Mouse (Mus musculus) G1E (cell line): ENCODE measurements around the gene Dmgdh. TPM values are rescaled to one million over a fixed set of nuclear protein-coding genes. Genes with fewer than 3 reads are reported as not detected.

Experiments used
- ATAC-seq: 2 replicates; pipeline ENCODE4 v1.8.0; 2016; ENCODE audit warnings: mild to moderate bottlenecking; ENCODE audit not compliant: insufficient number of reproducible peaks, poor library complexity, low FRiP score, severe bottlenecking; ENCODE audit errors: extremely low read depth
- DNase-seq: peaks from one replicate; pipeline ENCODE4 v3.0.0; 2012; ENCODE audit warnings: low spot score
- H3K27me3 ChIP-seq: 2 replicates; pipeline ENCODE4 v1.6.1; 2012; ENCODE audit warnings: mild to moderate bottlenecking, low read length, inconsistent platforms; ENCODE audit not compliant: insufficient read depth
- H3K36me3 ChIP-seq: replicated peaks from 2 replicates; pipeline ENCODE3; 2012; ENCODE audit warnings: mild to moderate bottlenecking, inconsistent platforms
- H3K4me1 ChIP-seq: 2 replicates; pipeline ENCODE4 v1.6.1; 2012; ENCODE audit warnings: low read depth, low read length, inconsistent platforms, mixed read lengths; ENCODE audit not compliant: insufficient read depth
- H3K4me3 ChIP-seq: 2 replicates; pipeline ENCODE4 v1.5.1; 2012; ENCODE audit warnings: low read depth, mild to moderate bottlenecking, inconsistent platforms, low read length, moderate library complexity, mixed read lengths
- H3K9me3 ChIP-seq: replicated peaks from 2 replicates; pipeline ENCODE4 v1.6.1; 2012; ENCODE audit warnings: inconsistent platforms
- CTCF ChIP-seq: IDR thresholded peaks from 2 replicates; pipeline ENCODE4 v1.5.1; 2012; ENCODE audit warnings: low read depth, low read length, inconsistent platforms, mixed read lengths
- GATA1 ChIP-seq: IDR thresholded peaks from 2 replicates; pipeline ENCODE4 v1.6.1; 2012; ENCODE audit warnings: borderline replicate concordance, low read length, inconsistent platforms, mixed read lengths
- GATA2 ChIP-seq: IDR thresholded peaks from 2 replicates; pipeline ENCODE4 v1.6.1; 2012; ENCODE audit warnings: low read depth, low read length, inconsistent platforms, borderline replicate concordance
- POLR2AphosphoS5 ChIP-seq: IDR thresholded peaks from 2 replicates; pipeline ENCODE4 v1.6.1; 2012; ENCODE audit warnings: low read depth, low read length, inconsistent platforms; ENCODE audit not compliant: insufficient replicate concordance
- TAL1 ChIP-seq: conservative IDR thresholded peaks from 2 replicates; pipeline ENCODE4 v1.6.1; 2012; ENCODE audit warnings: low read depth, low read length, inconsistent platforms, mixed read lengths
- polyA plus RNA-seq: library from polyadenylated mRNA; stranded (reverse); fragments of >175 nt; gene quantifications from 2 replicates; pipeline ENCODE4 v1.2.3, GENCODE M21; 2012
- total RNA-seq, 2 experiments: library from RNA; stranded (forward) in 1 of 2; stranded (reverse) in 1 of 2; fragments of 200-1000 nt in 1 of 2; fragments of >200 nt in 1 of 2; fragmentation: Nextera tagmentation in 1 of 2; gene quantifications; 2 replicates each; pipeline ENCODE4 v1.2.3; 2014 to 2017

The Dmgdh gene
- total and polyA plus RNA-seq, 3 experiments = 0.05 TPM; not detected in 2

DNA sequence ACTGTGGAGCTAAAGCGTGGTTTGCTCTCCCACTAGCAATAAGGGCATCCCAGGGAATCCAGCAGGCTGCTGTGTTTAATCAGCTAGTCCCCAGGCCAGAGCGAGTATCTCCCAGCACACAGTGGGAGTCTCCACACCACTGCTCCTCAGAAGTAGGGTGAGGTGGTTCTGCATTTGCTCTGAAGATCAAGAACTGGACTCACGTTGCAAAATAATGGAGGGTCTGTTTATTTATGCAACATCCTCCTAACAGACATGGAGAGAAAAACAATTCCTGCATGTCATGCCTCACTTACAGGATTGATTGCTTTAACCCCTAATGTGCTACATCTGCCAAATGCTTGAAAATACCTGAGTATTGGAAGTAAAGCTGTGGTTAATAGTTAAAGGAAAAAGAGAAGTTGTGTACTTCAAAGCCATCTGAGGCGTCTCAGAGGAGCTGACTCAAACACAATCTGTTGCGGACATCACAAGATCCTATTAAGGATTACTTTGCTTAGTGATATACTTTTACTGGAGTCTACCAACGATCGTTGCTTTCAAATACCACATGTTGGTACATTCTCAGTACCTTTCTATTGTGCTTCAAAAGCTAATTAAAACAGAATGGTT, 99.6 kb downstream of the Dmgdh start:
- 0 out of 2 replicates have a peak, but pooled peaks cover 2% of the 10 kb centered on the region for H3K9me3 ChIP-seq
- TF ChIP-seq TAL1 (no peak), GATA2 (no peak), CTCF (no peak), POLR2AphosphoS5 (no peak), GATA1 (no peak)
- H3K4me1 ChIP-seq = no peaks in the 10 kb centered on the region
- no peaks in the 10 kb centered on the region for H3K36me3 ChIP-seq
- peaks cover 7% of the 10 kb centered on the region; the same call in 1 of the 2 replicates for H3K27me3 ChIP-seq
- ATAC-seq = no peak
- DNase-seq = no peak
- no peak overlapping the region for H3K4me3 ChIP-seq

DNA sequence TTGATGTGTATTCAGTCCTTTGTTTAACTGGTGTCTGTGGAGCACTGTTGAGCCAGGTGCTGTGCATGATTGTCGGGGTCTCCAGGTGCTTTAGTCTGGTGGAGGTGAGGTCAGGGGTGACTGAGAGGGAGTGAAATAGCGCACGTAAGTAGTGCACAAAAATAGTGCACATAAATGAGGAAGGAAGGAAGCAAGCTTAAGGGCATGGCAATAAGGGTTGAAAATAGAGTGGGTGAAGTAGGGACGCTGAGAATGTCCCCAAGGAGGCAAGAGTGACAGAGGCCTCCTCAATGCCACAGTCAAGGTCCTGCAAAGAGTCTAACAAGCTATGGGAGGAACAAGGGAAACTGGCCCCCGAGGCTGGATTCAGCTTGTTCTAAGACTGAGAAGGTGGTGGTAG, 108.6 kb downstream of the Dmgdh start:
- DNase-seq (no peak), ATAC-seq (no peak)
- TF ChIP-seq CTCF = no peak
- TF ChIP-seq GATA1 = no peak
- TF ChIP-seq TAL1 = no peak
- no peak for TF ChIP-seq POLR2AphosphoS5
- TF ChIP-seq GATA2 = no peak
- no peaks in the 10 kb centered on the region for H3K27me3 ChIP-seq
- H3K36me3 ChIP-seq = no peaks in the 10 kb centered on the region
- no peaks in the 10 kb centered on the region; the same call in 1 of the 2 replicates for H3K9me3 ChIP-seq
- H3K4me3 ChIP-seq = no peak overlapping the region
- H3K4me1 ChIP-seq = no peaks in the 10 kb centered on the region

DNA sequence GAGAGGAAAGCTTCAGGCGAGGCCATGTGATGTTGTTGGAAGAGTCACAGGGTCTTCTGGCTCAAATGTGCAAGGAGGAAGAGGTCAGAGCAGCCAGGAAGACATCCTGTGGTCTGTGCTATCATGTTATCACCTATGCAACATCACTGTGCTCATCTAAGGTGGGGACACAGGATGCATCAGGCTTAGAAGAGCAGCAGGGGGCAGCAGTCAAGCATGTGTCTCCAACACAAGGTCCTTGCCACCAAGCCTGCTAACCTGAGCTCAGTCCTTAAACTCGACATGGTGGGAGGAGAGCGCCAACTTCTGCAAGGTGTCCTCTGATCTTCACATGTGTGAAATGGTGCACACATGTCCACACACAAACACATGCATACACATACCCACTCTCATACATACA, 111.1 kb downstream of the Dmgdh start:
- TF ChIP-seq GATA1 (no peak), CTCF (no peak), TAL1 (no peak), POLR2AphosphoS5 (no peak), GATA2 (no peak)
- no peaks in the 10 kb centered on the region for H3K27me3 ChIP-seq
- no peaks in the 10 kb centered on the region; the same call in 1 of the 2 replicates for H3K9me3 ChIP-seq
- no peak overlapping the region for H3K4me3 ChIP-seq
- ATAC-seq (no peak), DNase-seq (no peak)
- no peaks in the 10 kb centered on the region for H3K4me1 ChIP-seq
- H3K36me3 ChIP-seq = no peaks in the 10 kb centered on the region

DNA sequence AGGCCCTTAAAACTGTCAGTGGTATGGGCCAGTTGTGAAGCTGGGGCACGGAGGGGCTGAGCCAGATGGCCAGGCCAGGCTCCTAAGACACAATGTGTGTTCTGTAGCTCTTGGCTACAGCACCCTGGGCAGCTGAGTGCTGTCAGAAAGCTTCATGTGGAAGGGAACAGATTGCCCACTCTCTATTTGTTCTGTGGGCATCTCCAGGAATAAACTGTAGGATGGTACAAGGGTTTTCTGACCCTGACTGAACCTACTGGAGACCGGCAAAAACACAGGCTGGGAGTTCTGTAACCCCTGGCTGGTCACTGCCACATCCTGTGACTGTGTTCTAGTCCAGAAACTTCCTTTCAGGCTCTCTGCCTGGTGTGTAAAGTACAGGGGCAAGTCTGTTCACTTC, 111.8 kb downstream of the Dmgdh start:
- H3K27me3 ChIP-seq = no peaks in the 10 kb centered on the region
- no peak overlapping the region for H3K4me3 ChIP-seq
- no peaks in the 10 kb centered on the region for H3K36me3 ChIP-seq
- no peaks in the 10 kb centered on the region for H3K4me1 ChIP-seq
- DNase-seq = no peak
- no peak for ATAC-seq
- H3K9me3 ChIP-seq = no peaks in the 10 kb centered on the region; the same call in 1 of the 2 replicates
- TF ChIP-seq TAL1 (no peak), CTCF (no peak), POLR2AphosphoS5 (no peak), GATA1 (no peak), GATA2 (no peak)

DNA sequence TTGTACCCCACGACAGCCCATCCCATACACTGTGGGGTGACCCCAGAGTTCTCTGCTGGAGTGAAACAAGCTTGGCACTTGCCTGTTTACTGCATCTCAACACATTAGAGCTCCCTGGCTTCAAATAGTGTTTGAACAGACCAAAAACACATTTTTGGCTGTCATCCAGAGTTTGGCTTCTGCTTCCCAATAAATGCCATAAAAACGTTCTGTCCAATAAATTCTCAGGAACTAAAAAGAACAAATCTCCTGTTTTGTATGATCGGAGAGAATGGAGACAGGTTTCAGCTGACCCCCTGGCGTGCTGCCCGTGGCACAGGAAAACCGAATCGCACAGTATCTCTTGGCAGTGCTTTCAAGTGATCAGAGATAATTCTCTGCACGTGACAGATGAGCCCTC, 113.4 kb downstream of the Dmgdh start:
- H3K36me3 ChIP-seq = no peaks in the 10 kb centered on the region
- no peaks in the 10 kb centered on the region for H3K4me1 ChIP-seq
- no peak for DNase-seq
- no peaks in the 10 kb centered on the region for H3K27me3 ChIP-seq
- TF ChIP-seq CTCF (no peak), GATA2 (no peak), GATA1 (no peak), TAL1 (no peak), POLR2AphosphoS5 (no peak)
- no peak overlapping the region for H3K4me3 ChIP-seq
- no peaks in the 10 kb centered on the region for H3K9me3 ChIP-seq
- ATAC-seq = no peak

DNA sequence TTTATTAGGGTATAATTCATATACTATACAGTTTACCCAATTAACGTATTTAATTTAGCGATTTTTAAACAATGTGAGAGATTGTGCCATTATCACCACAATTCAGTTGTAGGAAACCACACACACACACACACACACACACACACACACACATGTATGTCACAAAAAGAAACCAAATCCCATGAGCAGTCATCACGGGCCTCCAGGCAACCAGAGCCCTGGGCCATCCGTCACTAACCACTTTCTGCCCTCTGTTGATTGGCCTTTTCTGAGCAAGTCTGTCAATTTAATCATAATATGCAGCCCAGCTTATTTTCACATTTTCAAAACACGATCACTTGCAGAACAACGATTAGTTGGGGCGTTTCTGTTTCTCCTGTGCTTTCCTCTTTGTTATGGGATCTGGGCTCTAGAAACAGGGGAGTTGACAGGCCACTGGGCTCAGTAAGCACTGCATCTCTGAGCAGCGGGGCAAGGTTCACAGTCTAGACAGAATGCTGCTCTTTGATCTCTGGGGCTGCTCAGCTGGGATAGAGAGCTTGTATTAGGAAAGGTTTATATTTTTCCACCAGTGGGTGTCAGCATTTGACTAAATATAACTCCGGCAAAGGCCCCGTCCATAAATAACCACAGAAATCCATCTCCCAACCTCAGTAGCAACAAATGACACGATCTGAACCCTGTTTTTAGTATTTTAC, 118.9 kb downstream of the Dmgdh start:
- H3K36me3 ChIP-seq = no peaks in the 10 kb centered on the region
- no peaks in the 10 kb centered on the region for H3K4me1 ChIP-seq
- no peaks in the 10 kb centered on the region for H3K27me3 ChIP-seq
- ATAC-seq (no peak), DNase-seq (no peak)
- TF ChIP-seq CTCF = no peak
- no peak for TF ChIP-seq GATA2
- no peak for TF ChIP-seq POLR2AphosphoS5
- no peak for TF ChIP-seq GATA1
- TF ChIP-seq TAL1 = no peak
- 0 out of 2 replicates have a peak, but pooled peaks cover under 1% of the 10 kb centered on the region for H3K9me3 ChIP-seq
- no peak overlapping the region for H3K4me3 ChIP-seq
